ENCODE assay signal across 9 mouse cellular contexts in genomic region chr13:36732891-36733490, GRCm38 (mm10). TPM values are rescaled to one million over a fixed set of nuclear protein-coding genes. Genes with fewer than 3 reads are reported as not detected.
A peak's percentile ranks its signal among the peaks of the same experiment; 100 is the strongest.
DNase-seq lines count a peak whose midpoint lies in the region; ATAC-seq lines count a peak whose summit lies in the region.
"Had no signal": no experiment of that assay in that cellular context is flagged by ENCODE, and none has a peak within 500 bp of the region (broad histone marks: within the 10 kb centered on the region; RNA-seq: fewer than 3 reads in every experiment).

No protein-coding gene starts in this region.

- H3K27ac ChIP-seq in forebrain, embryonic 16.5 days (ENCODE audit: low read length), result peak overlapping the region; percentile 95
- H3K27ac ChIP-seq in liver, embryonic 15.5 days (replicated peaks), result no peak overlapping the region
- H3K27ac ChIP-seq: stomach, postnatal 0 days had no signal

- peak; percentile 28 to 45 for DNase-seq in cerebellum, postnatal 10 days
- no peak for DNase-seq in cerebellum, adult 11-12 months
- peak; percentile 9 for DNase-seq in 3T3-L1 (ENCODE audit: low read depth, low spot score)
- DNase-seq in urinary bladder, adult 2 months (ENCODE audit: low spot score), result no peak
- DNase-seq in adrenal gland, adult (ENCODE audit: inconsistent age in 2 of 2, low spot score in 1 of 2), result no peak
- no peak for DNase-seq in urinary bladder, postnatal 25 days (ENCODE audit: low spot score)

- H3K4me3 ChIP-seq in forebrain, embryonic 16.5 days (replicated peaks; ENCODE audit: low read length), result peak overlapping the region; percentile 54
- H3K4me3 ChIP-seq in liver, embryonic 15.5 days (replicated peaks), result peak overlapping the region; percentile 48

- WGBS in forebrain, embryonic 16.5 days, result 6% methylated on average over 6 of the region's 6 CpGs
- 12% methylated on average over 6 of the region's 6 CpGs for WGBS in liver, embryonic 15.5 days (ENCODE audit: insufficient replicate concordance)

- H3K9ac ChIP-seq in forebrain, embryonic 16.5 days (replicated peaks; ENCODE audit: low read depth, low read length), result peak overlapping the region; percentile 72
- no peak overlapping the region for H3K9ac ChIP-seq in liver, embryonic 15.5 days

- H3K36me3 ChIP-seq in forebrain, embryonic 16.5 days (ENCODE audit: control insufficient read depth, insufficient read depth), result no peaks in the 10 kb centered on the region
- no peaks in the 10 kb centered on the region for H3K36me3 ChIP-seq in liver, embryonic 15.5 days (replicated peaks)

- peak overlapping the region; percentile 69 for H3K4me2 ChIP-seq in forebrain, embryonic 16.5 days (ENCODE audit: low read length)
- H3K4me2 ChIP-seq in liver, embryonic 15.5 days, result 0 out of 2 replicates have a peak overlapping the region, but pooled peaks have one; percentile 58

- no peaks in the 10 kb centered on the region for H3K9me3 ChIP-seq in forebrain, embryonic 16.5 days (ENCODE audit: control insufficient read depth, low read length)
- no peaks in the 10 kb centered on the region for H3K9me3 ChIP-seq in liver, embryonic 15.5 days (replicated peaks)

- peaks cover 11% of the 10 kb centered on the region for H3K27me3 ChIP-seq in forebrain, embryonic 16.5 days (replicated peaks; ENCODE audit: control insufficient read depth, insufficient read depth, low read length)
- peaks cover 98% of the 10 kb centered on the region for H3K27me3 ChIP-seq in liver, embryonic 15.5 days

- H3K4me1 ChIP-seq in forebrain, embryonic 16.5 days (replicated peaks; ENCODE audit: control insufficient read depth, insufficient read depth, low read length), result peaks cover 23% of the 10 kb centered on the region; the same call in 1 of the 2 replicates
- H3K4me1 ChIP-seq in liver, embryonic 15.5 days (replicated peaks), result peaks cover 13% of the 10 kb centered on the region; the same call in 1 of the 2 replicates

- ATAC-seq in forebrain, embryonic 16.5 days, result no peak
- ATAC-seq in liver, embryonic 15.5 days (ENCODE audit: insufficient read depth), result no peak

RNA-seq across cellular contexts. Expression of gene Nrn1, which starts 1.9 kb away (rescaled TPM):
- 51.0 and 51.3 TPM in 2 replicates for polyA plus RNA-seq in forebrain, embryonic 16.5 days (2015; fragmentation: Nextera tagmentation; extraction: Ambion mirVana)
- 51.6 and 54.6 TPM in 2 replicates for polyA plus RNA-seq in liver, embryonic 15.5 days (2015; fragmentation: Nextera tagmentation; extraction: Ambion mirVana)
- polyA plus RNA-seq in urinary bladder, adult 2 months (2012; rRNA removed), result 39.9 and 51.6 TPM in 2 replicates

Comparison
In these comparisons a context has a peak if more than half of its experiments do, and no peak if none do; other contexts are left out.
1. DNase-seq: peak in cerebellum, postnatal 10 days (2 of 2) and 3T3-L1 (single experiment); none in cerebellum, adult 11-12 months (single experiment), urinary bladder, adult 2 months (single experiment), adrenal gland, adult (0 of 2) and urinary bladder, postnatal 25 days (single experiment).